Comparison of ENCODE assay signal across 8 mouse cellular contexts in genomic region chr6:108098171-108098845, GRCm38 (mm10). TPM values are rescaled to one million over a fixed set of nuclear protein-coding genes. Genes with fewer than 3 reads are reported as not detected.
DNase-seq lines count a peak whose midpoint lies in the region; ATAC-seq lines count a peak whose summit lies in the region.

No protein-coding gene starts in this region.

- no peak overlapping the region for H3K4me3 ChIP-seq in forebrain, embryonic 13.5 days
- no peak overlapping the region for H3K4me3 ChIP-seq in neural tube, embryonic 13.5 days

- no peak overlapping the region for H3K27ac ChIP-seq in forebrain, embryonic 13.5 days
- H3K27ac ChIP-seq in neural tube, embryonic 13.5 days (replicated peaks): no peak overlapping the region

- no peak overlapping the region for H3K9ac ChIP-seq in forebrain, embryonic 13.5 days
- no peak overlapping the region for H3K9ac ChIP-seq in neural tube, embryonic 13.5 days

- no peaks in the 10 kb centered on the region for H3K9me3 ChIP-seq in forebrain, embryonic 13.5 days (replicated peaks)
- H3K9me3 ChIP-seq in neural tube, embryonic 13.5 days: no peaks in the 10 kb centered on the region

- H3K27me3 ChIP-seq in forebrain, embryonic 13.5 days: no peaks in the 10 kb centered on the region
- no peaks in the 10 kb centered on the region for H3K27me3 ChIP-seq in neural tube, embryonic 13.5 days

- 10% methylated on average over 9 of the region's 9 CpGs for WGBS in forebrain, embryonic 13.5 days
- 21% methylated on average over 9 of the region's 9 CpGs for WGBS in neural tube, embryonic 13.5 days

- intact Hi-C loops in heart, postnatal 14 days (cut with DNase I): loop anchor here (1.0 to 10.0 kb wide), 6 partner anchors 114 to 639 kb away; partner anchors contain the start of gene Itpr1

- peak; percentile 70 to 75 for DNase-seq in B cell, adult 2 months
- peak; percentile 36 for DNase-seq in adrenal gland, postnatal 25 days
- DNase-seq in heart, postnatal 14 days: peak; percentile 57 to 78
- peak; percentile 80 to 88 for DNase-seq in kidney, postnatal 36 days
- peak; percentile 64 to 74 for DNase-seq in lung, adult 18-20 months
- peak; percentile 55 for DNase-seq in telencephalon, adult 2 months (ENCODE audit: low read depth, low spot score)

- ATAC-seq in forebrain, embryonic 13.5 days: peak; percentile 89
- ATAC-seq in neural tube, embryonic 13.5 days (ENCODE audit: low read depth): peak; percentile 79; the same call in 1 of the 2 replicates

- H3K4me2 ChIP-seq in forebrain, embryonic 13.5 days: 0 out of 2 replicates have a peak overlapping the region, but pooled peaks have one; percentile 11
- H3K4me2 ChIP-seq in neural tube, embryonic 13.5 days: peak overlapping the region; percentile 23; the same call in 1 of the 2 replicates

- no peaks in the 10 kb centered on the region for H3K4me1 ChIP-seq in forebrain, embryonic 13.5 days
- H3K4me1 ChIP-seq in neural tube, embryonic 13.5 days (replicated peaks): peaks cover 3% of the 10 kb centered on the region; the same call in 1 of the 2 replicates

- no peaks in the 10 kb centered on the region for H3K36me3 ChIP-seq in forebrain, embryonic 13.5 days (ENCODE audit: poor library complexity, severe bottlenecking)
- no peaks in the 10 kb centered on the region for H3K36me3 ChIP-seq in neural tube, embryonic 13.5 days

RNA-seq across cellular contexts. Expression of gene Setmar, which starts 33.5 kb away (rescaled TPM):
- 6.3 and 7.7 TPM in 2 replicates for total RNA-seq in adrenal gland, postnatal 25 days (2021)
- 6.4 and 8.0 TPM in 2 replicates for polyA plus RNA-seq in forebrain, embryonic 13.5 days (2015; fragmentation: Nextera tagmentation; extraction: Ambion mirVana)
- total RNA-seq in heart, postnatal 14 days (2021): 1 to 10 TPM; 3.6 to 4.0 TPM
- polyA plus RNA-seq in neural tube, embryonic 13.5 days (2015; fragmentation: Nextera tagmentation; extraction: Ambion mirVana): 7.3 and 8.7 TPM in 2 replicates
